Mouse (Mus musculus): ENCODE results near the gene Ntpcr. TPM values are rescaled to one million over a fixed set of nuclear protein-coding genes. Genes with fewer than 3 reads are reported as not detected.
A peak's percentile ranks its signal among the peaks of the same experiment; 100 is the strongest.

Gene Ntpcr
- polyA plus RNA-seq, 1 experiment from 2014 or later = 19.3 TPM

- Histone ChIP-seq H3K4me3 (no peak overlapping the region), H3K27me3 (replicated peaks; ENCODE audit: low read depth, poor library complexity, severe bottlenecking) (no peaks in the 10 kb centered on the region), H3K4me1 (peaks cover 9% of the 10 kb centered on the region), H3K27ac (replicated peaks) (0 out of 2 replicates have a peak overlapping the region, but pooled peaks have one; percentile 58), H3K9me3 (no peaks in the 10 kb centered on the region), H3K36me3 (replicated peaks) (no peaks in the 10 kb centered on the region)
- 89% methylated on average over 1 of the region's 1 CpGs for WGBS
- DNase-seq (ENCODE audit: low spot score) = no peak
Measured at GRCm38 (mm10) chr8:125757106-125757496, 27.3 kb downstream of the Ntpcr start.

- Histone ChIP-seq H3K4me1 (peaks cover 9% of the 10 kb centered on the region), H3K36me3 (replicated peaks) (no peaks in the 10 kb centered on the region), H3K27me3 (replicated peaks; ENCODE audit: low read depth, poor library complexity, severe bottlenecking) (no peaks in the 10 kb centered on the region), H3K9me3 (0 out of 2 replicates have a peak, but pooled peaks cover 8% of the 10 kb centered on the region), H3K4me3 (no peak overlapping the region), H3K27ac (replicated peaks) (no peak overlapping the region)
- 48% methylated on average over 10 of the region's 10 CpGs for WGBS
- peak; percentile 45 for DNase-seq (ENCODE audit: low spot score)
Measured at GRCm38 (mm10) chr8:125759022-125759421, 29.3 kb downstream of the Ntpcr start.

- no peaks in the 10 kb centered on the region for H3K4me1 ChIP-seq
- H3K27me3 ChIP-seq (replicated peaks; ENCODE audit: low read depth, poor library complexity, severe bottlenecking) = no peaks in the 10 kb centered on the region
- no peaks in the 10 kb centered on the region for H3K36me3 ChIP-seq (replicated peaks)
- DNase-seq (ENCODE audit: low spot score) = no peak
- H3K27ac ChIP-seq (replicated peaks) = no peak overlapping the region
- 92% methylated on average over 16 of the region's 16 CpGs for WGBS
- no peak overlapping the region for H3K4me3 ChIP-seq
- H3K9me3 ChIP-seq = 0 out of 2 replicates have a peak, but pooled peaks cover 8% of the 10 kb centered on the region
Measured at GRCm38 (mm10) chr8:125763066-125763786, 33.5 kb downstream of the Ntpcr start.

GRCm38 (mm10) chr8:125768079-125768478 is 38.3 kb downstream of the Ntpcr start:
- peaks cover 8% of the 10 kb centered on the region for H3K4me1 ChIP-seq
- no peak overlapping the region for H3K27ac ChIP-seq (replicated peaks)
- H3K27me3 ChIP-seq (replicated peaks; ENCODE audit: low read depth, poor library complexity, severe bottlenecking) = no peaks in the 10 kb centered on the region
- no peaks in the 10 kb centered on the region for H3K36me3 ChIP-seq (replicated peaks)
- no peak overlapping the region for H3K4me3 ChIP-seq
- DNase-seq (ENCODE audit: low spot score) = no peak
- 0 out of 2 replicates have a peak, but pooled peaks cover 8% of the 10 kb centered on the region for H3K9me3 ChIP-seq
- 93% methylated on average over 10 of the region's 10 CpGs for WGBS

DNA sequence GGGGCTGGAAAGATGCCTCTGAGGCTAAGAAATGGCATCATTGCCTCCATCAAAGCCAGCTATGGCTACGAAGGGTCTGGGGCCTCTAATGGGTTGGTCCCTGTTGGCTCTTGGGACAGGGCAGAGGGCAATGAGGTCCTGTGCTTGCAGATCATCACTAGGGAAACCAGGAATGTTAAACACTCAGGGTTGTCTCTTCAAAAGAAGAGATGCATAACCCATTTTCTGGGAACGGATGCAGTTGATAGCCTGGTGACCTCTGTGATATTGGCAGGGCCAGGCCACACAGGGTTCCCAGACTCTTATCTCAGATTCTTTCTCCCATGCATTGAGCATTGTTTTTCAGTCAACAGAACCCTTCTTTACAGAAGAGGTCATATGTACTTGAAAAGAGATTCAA is 42.5 kb downstream of the Ntpcr start:
- no peak for DNase-seq (ENCODE audit: low spot score)

GRCm38 (mm10) chr8:125773281-125773803 is 43.6 kb downstream of the Ntpcr start:
- Histone ChIP-seq H3K27me3 (replicated peaks; ENCODE audit: low read depth, poor library complexity, severe bottlenecking) (no peaks in the 10 kb centered on the region), H3K27ac (replicated peaks) (no peak overlapping the region), H3K4me3 (no peak overlapping the region), H3K9me3 (no peaks in the 10 kb centered on the region), H3K36me3 (replicated peaks) (no peaks in the 10 kb centered on the region), H3K4me1 (peaks cover 22% of the 10 kb centered on the region)
- DNase-seq (ENCODE audit: low spot score) = no peak
- 51% methylated on average over 7 of the region's 7 CpGs for WGBS

More for the DNA sequence above, 42.5 kb downstream of the Ntpcr start:
- Histone ChIP-seq H3K36me3 (replicated peaks) (no peaks in the 10 kb centered on the region), H3K27ac (replicated peaks) (no peak overlapping the region), H3K4me1 (peaks cover 22% of the 10 kb centered on the region), H3K9me3 (no peaks in the 10 kb centered on the region), H3K4me3 (no peak overlapping the region), H3K27me3 (replicated peaks; ENCODE audit: low read depth, poor library complexity, severe bottlenecking) (no peaks in the 10 kb centered on the region)
- WGBS = 63% methylated on average over 2 of the region's 2 CpGs

DNA sequence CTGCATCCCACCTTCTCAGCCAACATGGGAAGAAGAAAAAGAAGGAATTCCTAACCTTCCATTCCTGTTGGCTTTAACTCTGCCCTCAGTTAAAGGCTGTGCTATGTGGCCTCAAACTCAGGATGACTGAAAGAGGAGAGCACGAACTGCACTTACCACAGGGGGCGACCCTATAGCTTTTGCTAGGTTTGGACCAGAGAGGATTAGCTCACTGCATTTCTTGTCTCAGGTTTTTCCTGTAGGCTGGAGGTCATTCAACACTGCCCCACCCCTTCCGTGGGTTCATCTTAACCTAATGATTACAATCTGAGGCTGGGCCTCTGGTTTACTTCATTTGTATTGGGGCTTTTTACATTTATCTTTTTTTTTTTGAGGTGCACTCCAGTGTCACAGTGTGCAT is 45.3 kb downstream of the Ntpcr start:
- H3K4me3 ChIP-seq = no peak overlapping the region
- H3K9me3 ChIP-seq = no peaks in the 10 kb centered on the region
- WGBS = 57% methylated on average over 3 of the region's 3 CpGs
- H3K36me3 ChIP-seq (replicated peaks) = no peaks in the 10 kb centered on the region
- H3K4me1 ChIP-seq = peaks cover 22% of the 10 kb centered on the region
- H3K27me3 ChIP-seq (replicated peaks; ENCODE audit: low read depth, poor library complexity, severe bottlenecking) = no peaks in the 10 kb centered on the region
- H3K27ac ChIP-seq (replicated peaks) = no peak overlapping the region
- no peak for DNase-seq (ENCODE audit: low spot score)

DNA sequence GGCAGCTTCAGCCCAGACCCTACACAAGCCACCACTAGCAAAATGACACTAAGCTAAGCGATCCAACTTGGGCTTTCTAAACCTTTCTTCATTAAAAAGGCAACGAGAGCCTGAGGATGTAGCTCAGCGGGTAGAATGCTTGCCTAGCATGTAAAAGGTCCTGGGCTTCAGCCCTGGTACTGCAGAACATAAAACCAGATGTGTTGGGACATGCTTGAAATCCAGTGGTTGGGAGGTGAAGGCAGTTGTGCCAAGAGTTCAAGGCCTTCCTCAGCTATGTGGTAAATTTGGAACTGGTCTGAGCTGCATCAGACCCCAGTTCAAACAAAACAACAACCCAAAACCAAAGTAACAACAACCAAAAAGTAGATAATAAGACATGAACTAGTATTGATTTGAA is 46.6 kb downstream of the Ntpcr start:
- H3K4me1 ChIP-seq = peaks cover 30% of the 10 kb centered on the region
- no peaks in the 10 kb centered on the region for H3K9me3 ChIP-seq
- H3K4me3 ChIP-seq = no peak overlapping the region
- H3K27ac ChIP-seq (replicated peaks) = no peak overlapping the region
- 90% methylated on average over 3 of the region's 3 CpGs for WGBS
- H3K36me3 ChIP-seq (replicated peaks) = no peaks in the 10 kb centered on the region
- DNase-seq (ENCODE audit: low spot score) = no peak
- no peaks in the 10 kb centered on the region for H3K27me3 ChIP-seq (replicated peaks; ENCODE audit: low read depth, poor library complexity, severe bottlenecking)

- Histone ChIP-seq H3K4me1 (peaks cover 30% of the 10 kb centered on the region), H3K27ac (replicated peaks) (no peak overlapping the region), H3K36me3 (replicated peaks) (no peaks in the 10 kb centered on the region), H3K4me3 (no peak overlapping the region), H3K9me3 (no peaks in the 10 kb centered on the region), H3K27me3 (replicated peaks; ENCODE audit: low read depth, poor library complexity, severe bottlenecking) (no peaks in the 10 kb centered on the region)
- WGBS = 85% methylated on average over 6 of the region's 6 CpGs
- DNase-seq (ENCODE audit: low spot score) = no peak
Measured at GRCm38 (mm10) chr8:125776800-125777199, 47.0 kb downstream of the Ntpcr start.

DNA sequence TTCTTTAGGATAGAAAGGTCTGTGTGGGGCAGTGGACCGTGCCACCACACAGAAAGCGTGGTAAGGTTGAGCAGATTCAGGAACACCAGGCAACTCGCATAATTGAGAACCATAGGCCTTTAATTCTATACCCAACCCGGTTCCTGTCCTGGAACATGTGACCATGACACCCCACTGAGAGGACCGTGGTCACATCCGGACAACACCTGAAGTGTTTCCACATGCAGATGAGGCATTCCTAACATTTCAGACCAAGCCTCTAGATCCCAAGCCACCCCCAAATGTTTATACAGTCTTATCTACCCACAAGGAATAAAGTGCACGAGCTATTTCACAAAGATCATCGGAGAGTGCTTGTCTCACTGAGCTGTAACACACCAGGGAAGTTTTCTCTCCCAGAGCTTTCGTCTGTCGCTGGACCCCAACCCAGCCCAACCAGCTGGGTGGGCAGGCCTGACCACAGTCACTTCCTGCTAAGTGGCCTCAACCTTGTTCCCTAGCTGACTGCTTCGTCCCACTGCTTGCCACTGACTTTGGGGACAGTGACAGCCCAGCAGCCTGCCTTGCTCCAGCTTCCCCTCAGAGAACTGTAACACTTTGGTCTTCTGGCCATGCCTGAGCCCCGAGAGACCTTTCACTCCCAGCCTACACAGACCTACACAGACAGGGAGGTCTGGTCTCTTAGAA is 47.9 kb downstream of the Ntpcr start:
- H3K27ac ChIP-seq (replicated peaks) = no peak overlapping the region
- DNase-seq (ENCODE audit: low spot score) = no peak
- 77% methylated on average over 12 of the region's 12 CpGs for WGBS
- H3K27me3 ChIP-seq (replicated peaks; ENCODE audit: low read depth, poor library complexity, severe bottlenecking) = no peaks in the 10 kb centered on the region
- no peaks in the 10 kb centered on the region for H3K36me3 ChIP-seq (replicated peaks)
- H3K4me3 ChIP-seq = no peak overlapping the region
- no peaks in the 10 kb centered on the region for H3K9me3 ChIP-seq
- H3K4me1 ChIP-seq = peaks cover 33% of the 10 kb centered on the region

DNA sequence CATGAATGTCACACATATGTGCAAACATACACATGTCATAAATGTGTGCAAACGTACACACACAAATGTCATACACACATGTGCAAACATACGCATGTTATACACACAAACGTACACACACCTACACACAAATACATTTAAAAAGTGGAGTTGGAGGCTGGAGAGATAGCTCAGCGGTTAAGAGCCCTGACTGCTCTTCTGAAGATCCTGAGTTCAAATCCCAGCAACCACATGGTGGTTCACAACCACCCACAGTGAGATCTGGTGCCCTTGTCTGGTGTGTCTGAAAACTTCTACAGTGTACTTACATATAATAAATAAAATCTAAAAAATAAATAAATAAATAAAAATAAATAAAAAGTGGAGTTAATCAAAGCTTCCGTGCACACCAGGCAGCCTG is 49.2 kb downstream of the Ntpcr start:
- H3K9me3 ChIP-seq = no peaks in the 10 kb centered on the region

DNA sequence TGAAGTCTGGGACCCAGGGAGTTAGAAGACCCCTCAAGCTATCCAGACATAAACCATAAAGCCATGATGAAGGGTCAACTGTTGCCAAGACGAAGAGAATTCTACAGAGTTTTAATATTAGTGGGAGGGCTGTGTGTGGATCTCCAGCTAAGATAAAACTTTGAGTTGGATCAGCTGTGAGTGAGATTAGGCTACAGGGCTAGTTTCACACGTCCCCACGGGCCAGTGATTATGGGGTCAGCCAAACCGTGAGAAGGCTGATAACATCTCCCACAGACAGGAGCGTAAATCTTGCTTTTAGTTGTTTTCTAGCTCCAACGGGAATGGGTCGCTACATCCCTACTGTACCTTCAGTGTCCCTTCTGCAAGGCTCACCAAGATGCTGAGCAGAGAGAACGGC is 49.9 kb downstream of the Ntpcr start:
- 83% methylated on average over 8 of the region's 8 CpGs for WGBS
- DNase-seq (ENCODE audit: low spot score) = no peak
- Histone ChIP-seq H3K27me3 (replicated peaks; ENCODE audit: low read depth, poor library complexity, severe bottlenecking) (no peaks in the 10 kb centered on the region), H3K27ac (replicated peaks) (no peak overlapping the region), H3K36me3 (replicated peaks) (no peaks in the 10 kb centered on the region), H3K4me3 (no peak overlapping the region), H3K9me3 (no peaks in the 10 kb centered on the region), H3K4me1 (peaks cover 23% of the 10 kb centered on the region)

More for the DNA sequence above, 49.2 kb downstream of the Ntpcr start:
- no peak for DNase-seq (ENCODE audit: low spot score)
- Histone ChIP-seq H3K27me3 (replicated peaks; ENCODE audit: low read depth, poor library complexity, severe bottlenecking) (no peaks in the 10 kb centered on the region), H3K4me1 (peaks cover 23% of the 10 kb centered on the region), H3K36me3 (replicated peaks) (no peaks in the 10 kb centered on the region), H3K27ac (replicated peaks) (no peak overlapping the region), H3K4me3 (no peak overlapping the region)
- 91% methylated on average over 5 of the region's 5 CpGs for WGBS

DNA sequence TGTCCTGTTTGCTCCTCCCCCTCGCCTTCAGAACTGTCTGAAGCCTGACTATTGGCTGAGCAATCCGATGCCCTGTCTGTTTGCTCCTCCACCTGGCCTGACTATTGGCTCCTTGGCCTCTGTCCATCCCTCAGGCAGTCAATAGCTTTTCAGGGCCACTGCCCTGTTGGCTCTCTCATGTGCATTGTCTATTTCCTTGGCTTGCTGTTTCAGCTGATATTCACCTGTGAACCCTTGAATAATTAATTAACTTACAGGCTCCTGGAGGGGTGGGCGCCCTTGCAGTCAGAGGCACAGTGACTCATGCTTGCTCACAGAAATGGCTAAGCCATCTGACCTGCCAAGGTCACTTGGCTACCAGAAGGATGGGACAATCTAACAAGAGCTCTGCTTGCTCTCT is 52.4 kb downstream of the Ntpcr start:
- Histone ChIP-seq H3K9me3 (no peaks in the 10 kb centered on the region), H3K4me3 (no peak overlapping the region), H3K27me3 (replicated peaks; ENCODE audit: low read depth, poor library complexity, severe bottlenecking) (no peaks in the 10 kb centered on the region), H3K27ac (replicated peaks) (no peak overlapping the region), H3K4me1 (peaks cover 15% of the 10 kb centered on the region), H3K36me3 (replicated peaks) (no peaks in the 10 kb centered on the region)
- peak; percentile 10 for DNase-seq (ENCODE audit: low spot score)
- WGBS = 60% methylated on average over 3 of the region's 3 CpGs

Measured in embryonic facial prominence, embryonic 10.5 days (tissue).